Mouse (Mus musculus) MEL (cell line): ENCODE results near the gene Cybb. TPM values are rescaled to one million over a fixed set of nuclear protein-coding genes. Genes with fewer than 3 reads are reported as not detected.

Experiments
- DNase-seq: peaks from one replicate; pipeline ENCODE4 v3.0.0; 2011; ENCODE audit warnings: low read depth, low spot score
- H3K27ac ChIP-seq: 2 replicates; pipeline ENCODE4 v1.5.1; 2012; ENCODE audit warnings: low read depth, mild to moderate bottlenecking, control low read depth, low read length, moderate library complexity; ENCODE audit not compliant: control insufficient read depth
- H3K27me3 ChIP-seq, 2 experiments: fragments of 150-350 bp in 1 of 2; sonication (generic) in 1 of 2; 2 replicates each; pipeline ENCODE4 v1.6.1; 2012; ENCODE audit warnings: low read length in 2 of 2, mild to moderate bottlenecking in 2 of 2, improper control_type of control experiment in 1 of 2, moderate library complexity in 1 of 2; ENCODE audit not compliant: insufficient read depth in 2 of 2, control insufficient read depth in 1 of 2
- H3K36me3 ChIP-seq, 2 experiments: 2 replicates each; pipeline ENCODE4 v1.6.1; 2012 to 2014; ENCODE audit warnings: low read length in 2 of 2, improper control_type of control experiment in 1 of 2, inconsistent platforms in 1 of 2, mild to moderate bottlenecking in 1 of 2; ENCODE audit not compliant: insufficient read depth in 2 of 2, control insufficient read depth in 1 of 2
- H3K4me1 ChIP-seq, 2 experiments: fragments of 150-350 bp in 1 of 2; sonication (generic) in 1 of 2; 2 replicates each; pipeline ENCODE4 v1.6.1; 2012; ENCODE audit warnings: low read length in 2 of 2, improper control_type of control experiment in 1 of 2, mild to moderate bottlenecking in 1 of 2; ENCODE audit not compliant: insufficient read depth in 2 of 2, control insufficient read depth in 1 of 2
- H3K4me3 ChIP-seq, 2 experiments: fragments of 150-350 bp in 1 of 2; sonication (generic) in 1 of 2; 2 replicates each; pipeline ENCODE4 v1.5.1; 2012; ENCODE audit warnings: low read depth in 2 of 2, low read length in 2 of 2, mild to moderate bottlenecking in 2 of 2, moderate library complexity in 2 of 2, control low read depth in 1 of 2, improper control_type of control experiment in 1 of 2; ENCODE audit not compliant: control insufficient read depth in 1 of 2, insufficient read depth in 1 of 2
- H3K79me2 ChIP-seq: 2 replicates; pipeline ENCODE4 v1.6.1; 2012; ENCODE audit warnings: mild to moderate bottlenecking, low read length, moderate library complexity; ENCODE audit not compliant: control insufficient read depth, poor library complexity, insufficient read depth
- H3K9ac ChIP-seq: 2 replicates; pipeline ENCODE4 v1.6.1; 2012; ENCODE audit warnings: low read depth, mild to moderate bottlenecking, control low read depth, low read length, moderate library complexity; ENCODE audit not compliant: control insufficient read depth, poor library complexity, severe bottlenecking
- H3K9me3 ChIP-seq: fragments of 150-350 bp; sonication (generic); replicated peaks from 2 replicates; pipeline ENCODE4 v1.6.1; 2012; ENCODE audit warnings: mild to moderate bottlenecking, low read length, improper control_type of control experiment, moderate library complexity; ENCODE audit not compliant: insufficient read depth
- BHLHE40 ChIP-seq: IDR thresholded peaks from 2 replicates; pipeline ENCODE4 v1.6.1; 2012; ENCODE audit warnings: low read depth, mild to moderate bottlenecking, inconsistent platforms, low read length, improper control_type of control experiment, borderline replicate concordance
- CTCF ChIP-seq, 3 experiments: IDR thresholded peaks in 2 of 3; conservative IDR thresholded peaks in 1 of 3; 2 replicates each; pipeline ENCODE4 v1.5.1; 2011 to 2012; ENCODE audit warnings: low read length in 3 of 3, low read depth in 2 of 3, mild to moderate bottlenecking in 2 of 3, improper control_type of control experiment in 1 of 3, inconsistent platforms in 1 of 3, mixed read lengths in 1 of 3, moderate library complexity in 1 of 3; ENCODE audit not compliant: control insufficient read depth in 1 of 3, insufficient read depth in 1 of 3, poor library complexity in 1 of 3, severe bottlenecking in 1 of 3
- EP300 ChIP-seq, 2 experiments: IDR thresholded peaks; 2 replicates each; pipeline ENCODE4 v1.6.1; 2011; ENCODE audit warnings: improper control_type of control experiment in 2 of 2, low read length in 2 of 2, low read depth in 1 of 2, mild to moderate bottlenecking in 1 of 2
- GATA1 ChIP-seq: IDR thresholded peaks from 2 replicates; pipeline ENCODE4 v1.6.1; 2011; ENCODE audit warnings: low read depth, low read length, improper control_type of control experiment
- MAFK ChIP-seq: IDR thresholded peaks from 2 replicates; pipeline ENCODE4 v1.6.1; 2011; ENCODE audit warnings: low read depth, mild to moderate bottlenecking, low read length, improper control_type of control experiment, borderline replicate concordance
- MAX ChIP-seq: IDR thresholded peaks from 2 replicates; pipeline ENCODE4 v1.6.1; 2011; ENCODE audit warnings: low read length, improper control_type of control experiment
- POLR2A ChIP-seq, 2 experiments: IDR thresholded peaks; 2 replicates each; pipeline ENCODE4 v1.6.1; 2011 to 2012; ENCODE audit warnings: low read length in 2 of 2, mild to moderate bottlenecking in 2 of 2, control low read depth in 1 of 2, improper control_type of control experiment in 1 of 2, low read depth in 1 of 2, moderate library complexity in 1 of 2; ENCODE audit not compliant: control insufficient read depth in 1 of 2, insufficient read depth in 1 of 2, poor library complexity in 1 of 2
- SMC3 ChIP-seq: IDR thresholded peaks from 2 replicates; pipeline ENCODE4 v1.6.1; 2011; ENCODE audit warnings: low read depth, low read length, improper control_type of control experiment
- ZC3H11A ChIP-seq: IDR thresholded peaks from 2 replicates; pipeline ENCODE4 v1.6.1; 2012; ENCODE audit warnings: low read depth, mild to moderate bottlenecking, inconsistent platforms, low read length, improper control_type of control experiment
- ZMIZ1 ChIP-seq: IDR thresholded peaks from 2 replicates; pipeline ENCODE4 v1.6.1; 2012; ENCODE audit warnings: low read depth, mild to moderate bottlenecking, inconsistent platforms, low read length, improper control_type of control experiment, moderate library complexity
- polyA plus RNA-seq, 2 experiments: library from polyadenylated mRNA; stranded (reverse) in 1 of 2; unstranded in 1 of 2; fragments of >175 nt in 1 of 2; fragments of >200 nt in 1 of 2; gene quantifications; 2 replicates each; pipeline versions ENCODE4 v1.2.1 to v1.2.4; 2012; ENCODE audit warnings: low replicate concordance in 2 of 2, low read depth in 1 of 2; ENCODE audit not compliant: insufficient read length in 2 of 2, insufficient read depth in 1 of 2, missing spikeins in 1 of 2
- total RNA-seq: library from RNA; depleted of rRNA; stranded (reverse); fragments of 300-350 nt; gene quantifications from 2 replicates; pipeline ENCODE4 v1.2.3, GENCODE M21; 2012; rRNA removed

Cybb gene
- total and polyA plus RNA-seq, 3 experiments, result not detected

- Histone ChIP-seq H3K79me2 (no peaks in the 10 kb centered on the region), H3K36me3 (no peaks in the 10 kb centered on the region), H3K27me3 (no peaks in the 10 kb centered on the region; a peak in 1 of 4 replicates), H3K9me3 (no peaks in the 10 kb centered on the region), H3K4me3 (no peak overlapping the region), H3K4me1 (no peaks in the 10 kb centered on the region), H3K27ac (no peak overlapping the region), H3K9ac (no peak overlapping the region)
- TF ChIP-seq BHLHE40, result no peak
- no peak for TF ChIP-seq ZC3H11A
- TF ChIP-seq MAFK, result no peak
- TF ChIP-seq EP300 (IDR thresholded peaks at IDR 0.05; ENCODE audit: low read depth in 1 of 2, low read length in 2 of 2), result no peak
- no peak for TF ChIP-seq ZMIZ1
- TF ChIP-seq GATA1, result no peak
- TF ChIP-seq CTCF (IDR thresholded peaks at IDR 0.05 in 2 of 3, conservative IDR thresholded peaks at IDR 0.05 in 1 of 3; ENCODE audit: control insufficient read depth in 1 of 3, insufficient read depth in 1 of 3, low read depth in 2 of 3, low read length in 3 of 3, poor library complexity in 1 of 3, severe bottlenecking in 1 of 3), result peak in 1 of 3 experiments; percentile 7; a peak in 1 of 6 replicates
- no peak for TF ChIP-seq MAX
- TF ChIP-seq POLR2A (IDR thresholded peaks at IDR 0.05; ENCODE audit: control insufficient read depth in 1 of 2, insufficient read depth in 1 of 2, low read depth in 1 of 2, low read length in 2 of 2, poor library complexity in 1 of 2), result no peak
- peak; percentile 23; the same call in 1 of the 2 replicates for TF ChIP-seq SMC3
- no peak for DNase-seq
These were observed 73.7 kb downstream of the Cybb start for GRCm38 (mm10) chrX:9413889-9414288.

Other genes with a start within 250 kb of the Cybb start
- gene Gm14862, start 230.9 kb downstream of the Cybb start, total RNA-seq, result not detected in 2 replicates
- gene Gm14862, start 230.9 kb downstream of the Cybb start, polyA plus RNA-seq, result not detected
- gene Xk, start 215.0 kb downstream of the Cybb start, total RNA-seq, result 10.7 and 11.1 TPM in 2 replicates
- gene Xk, start 215.0 kb downstream of the Cybb start, polyA plus RNA-seq, result 10 to 100 TPM in 1 of 2 experiments, not detected in 1; 36.6 TPM
- 0.85 and 1.1 TPM in 2 replicates for gene H2al1m, start 204.0 kb downstream of the Cybb start, total RNA-seq
- gene H2al1m, start 204.0 kb downstream of the Cybb start, polyA plus RNA-seq, result 1 to 10 TPM in 1 of 2 experiments, not detected in 1; 3.5 TPM
- not detected in 2 replicates for gene H2al1k, start 137.1 kb downstream of the Cybb start, total RNA-seq
- not detected for gene H2al1k, start 137.1 kb downstream of the Cybb start, polyA plus RNA-seq
- not detected in 2 replicates for gene H2al1o, start 84.6 kb upstream of the Cybb start, total RNA-seq
- not detected for gene H2al1o, start 84.6 kb upstream of the Cybb start, polyA plus RNA-seq
- gene Dynlt3, start 175.2 kb upstream of the Cybb start, total RNA-seq, result 38.8 and 47.0 TPM in 2 replicates
- gene Dynlt3, start 175.2 kb upstream of the Cybb start, polyA plus RNA-seq, result 10 to 100 TPM; 32.2 to 89.5 TPM